Mouse (Mus musculus): ENCODE measurements around the gene Egr4.

Egr4 gene

GRCm38 (mm10) chr6:85513531-85513910 is at the start of gene Egr4:
Gene Egr4 (minus strand): TSS chr6:85513589.
- peak; percentile 65 for ATAC-seq (ENCODE audit: insufficient number of reproducible peaks, low FRiP score, low TSS enrichment)

- no peak for ATAC-seq (ENCODE audit: insufficient number of reproducible peaks, low FRiP score, low TSS enrichment)
Measured at GRCm38 (mm10) chr6:85562374-85562773, 49.0 kb upstream of the Egr4 start.

GRCm38 (mm10) chr6:85547642-85548041 is 34.3 kb upstream of the Egr4 start:
- ATAC-seq (ENCODE audit: insufficient number of reproducible peaks, low FRiP score, low TSS enrichment): no peak

GRCm38 (mm10) chr6:85544251-85544881 is 31.0 kb upstream of the Egr4 start:
- peak; percentile 92 for ATAC-seq (ENCODE audit: insufficient number of reproducible peaks, low FRiP score, low TSS enrichment)

- ATAC-seq (ENCODE audit: insufficient number of reproducible peaks, low FRiP score, low TSS enrichment): peak; percentile 79
Measured at GRCm38 (mm10) chr6:85543351-85544175, 30.2 kb upstream of the Egr4 start.

GRCm38 (mm10) chr6:85522825-85523224 is 9.4 kb upstream of the Egr4 start:
- peak; percentile 69 for ATAC-seq (ENCODE audit: insufficient number of reproducible peaks, low FRiP score, low TSS enrichment)

- no peak for ATAC-seq (ENCODE audit: insufficient number of reproducible peaks, low FRiP score, low TSS enrichment)
Measured at GRCm38 (mm10) chr6:85522026-85522425, 8.6 kb upstream of the Egr4 start.

GRCm38 (mm10) chr6:85518091-85518693 is 4.8 kb upstream of the Egr4 start:
- ATAC-seq (ENCODE audit: insufficient number of reproducible peaks, low FRiP score, low TSS enrichment): no peak

- peak; percentile 79 for ATAC-seq (ENCODE audit: insufficient number of reproducible peaks, low FRiP score, low TSS enrichment)
Measured at GRCm38 (mm10) chr6:85515941-85516340, 2.6 kb upstream of the Egr4 start.

GRCm38 (mm10) chr6:85512577-85513530 is 535 bp downstream of the Egr4 start:
- peak; percentile 1; the same call in 1 of the 2 replicates for ATAC-seq (ENCODE audit: insufficient number of reproducible peaks, low FRiP score, low TSS enrichment)

GRCm38 (mm10) chr6:85512056-85512440 is 1.3 kb downstream of the Egr4 start:
- no peak for ATAC-seq (ENCODE audit: insufficient number of reproducible peaks, low FRiP score, low TSS enrichment)

GRCm38 (mm10) chr6:85511286-85512055 is 1.9 kb downstream of the Egr4 start:
- no peak for ATAC-seq (ENCODE audit: insufficient number of reproducible peaks, low FRiP score, low TSS enrichment)

- no peak for ATAC-seq (ENCODE audit: insufficient number of reproducible peaks, low FRiP score, low TSS enrichment)
Measured at GRCm38 (mm10) chr6:85510476-85510875, 2.9 kb downstream of the Egr4 start.

GRCm38 (mm10) chr6:85508602-85509001 is 4.8 kb downstream of the Egr4 start:
- no peak for ATAC-seq (ENCODE audit: insufficient number of reproducible peaks, low FRiP score, low TSS enrichment)

- ATAC-seq (ENCODE audit: insufficient number of reproducible peaks, low FRiP score, low TSS enrichment): no peak
Measured at GRCm38 (mm10) chr6:85504908-85505307, 8.5 kb downstream of the Egr4 start.

GRCm38 (mm10) chr6:85502911-85503250 is 10.5 kb downstream of the Egr4 start, which contains the start of gene Fbxo41:
Gene Fbxo41 (minus strand): TSS chr6:85502994.
- ATAC-seq (ENCODE audit: insufficient number of reproducible peaks, low FRiP score, low TSS enrichment): peak; percentile 74

GRCm38 (mm10) chr6:85502103-85502910 is 11.1 kb downstream of the Egr4 start:
- ATAC-seq (ENCODE audit: insufficient number of reproducible peaks, low FRiP score, low TSS enrichment): peak; percentile 37; the same call in 1 of the 2 replicates

GRCm38 (mm10) chr6:85501571-85502102 is 11.8 kb downstream of the Egr4 start:
- ATAC-seq (ENCODE audit: insufficient number of reproducible peaks, low FRiP score, low TSS enrichment): no peak
